Mouse (Mus musculus) lung, postnatal 0 days (tissue): Measurements from ENCODE around the gene Zbtb8os.

Experiments
- CTCF ChIP-seq: IDR thresholded peaks from 2 replicates; pipeline ENCODE4 v1.5.1; 2016; ENCODE audit warnings: antibody characterized with exemption, mild to moderate bottlenecking
- EP300 ChIP-seq: IDR thresholded peaks from 2 replicates; pipeline ENCODE4 v1.6.1; 2016; ENCODE audit warnings: antibody characterized with exemption, mild to moderate bottlenecking, control low read depth

DNA sequence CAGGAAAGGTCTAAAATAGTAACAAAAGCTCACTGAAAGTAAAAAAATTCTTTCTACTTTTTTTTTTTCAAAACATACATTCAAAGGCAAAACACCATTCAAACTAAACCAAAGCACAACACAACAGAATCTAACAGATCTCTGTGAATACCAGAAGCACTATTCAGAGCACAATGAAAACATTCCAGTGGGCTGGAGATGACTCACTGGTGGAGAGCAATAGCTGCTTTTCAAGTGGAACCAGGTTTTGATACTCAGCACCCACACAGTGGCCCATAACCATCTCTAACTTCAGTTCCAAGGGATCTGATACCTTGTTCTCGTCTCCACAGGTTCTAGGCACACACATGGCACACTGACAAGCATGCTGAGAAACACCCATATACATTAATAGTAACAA is 10.7 kb upstream of the Zbtb8os start:
- TF ChIP-seq CTCF (no peak), EP300 (no peak)
